Mouse (Mus musculus): Measurements from ENCODE around the gene C330007P06Rik. TPM values are rescaled to one million over a fixed set of nuclear protein-coding genes. Genes with fewer than 3 reads are reported as not detected.

The C330007P06Rik gene
- polyA plus RNA-seq, 1 experiment from 2014 or later, result 26.5 TPM

- H3K27ac ChIP-seq, result peak overlapping the region; percentile 67; the same call in 1 of the 2 replicates
- no peaks in the 10 kb centered on the region for H3K9me3 ChIP-seq
- no peak for DNase-seq (ENCODE audit: low spot score)
- H3K27me3 ChIP-seq (ENCODE audit: insufficient read depth, poor library complexity, severe bottlenecking), result no peaks in the 10 kb centered on the region
- no peaks in the 10 kb centered on the region for H3K4me1 ChIP-seq
- H3K36me3 ChIP-seq, result no peaks in the 10 kb centered on the region
- peak overlapping the region; percentile 60 for H3K4me3 ChIP-seq
- 52% methylated on average over 8 of the region's 8 CpGs for WGBS
Observed at GRCm38 (mm10) chrX:36864609-36865328, 9.1 kb downstream of the C330007P06Rik start.

GRCm38 (mm10) chrX:36863766-36864608 is 9.9 kb downstream of the C330007P06Rik start:
- peak; percentile 88 for DNase-seq (ENCODE audit: low spot score)
- peak overlapping the region; percentile 67 for H3K27ac ChIP-seq
- peak overlapping the region; percentile 60 for H3K4me3 ChIP-seq
- H3K4me1 ChIP-seq, result no peaks in the 10 kb centered on the region
- H3K9me3 ChIP-seq, result no peaks in the 10 kb centered on the region
- H3K36me3 ChIP-seq, result no peaks in the 10 kb centered on the region
- WGBS, result 16% methylated on average over 43 of the region's 44 CpGs
- H3K27me3 ChIP-seq (ENCODE audit: insufficient read depth, poor library complexity, severe bottlenecking), result no peaks in the 10 kb centered on the region

- H3K9me3 ChIP-seq, result no peaks in the 10 kb centered on the region
Observed at GRCm38 (mm10) chrX:36852631-36853030, 21.3 kb downstream of the C330007P06Rik start.

GRCm38 (mm10) chrX:36847152-36847551 is 26.8 kb downstream of the C330007P06Rik start:
- Histone ChIP-seq H3K27me3 (ENCODE audit: insufficient read depth, poor library complexity, severe bottlenecking) (no peaks in the 10 kb centered on the region), H3K36me3 (0 out of 2 replicates have a peak, but pooled peaks cover 3% of the 10 kb centered on the region), H3K4me1 (no peaks in the 10 kb centered on the region), H3K9me3 (no peaks in the 10 kb centered on the region), H3K27ac (no peak overlapping the region), H3K4me3 (no peak overlapping the region)
- no peak for DNase-seq (ENCODE audit: low spot score)
- 71% methylated on average over 1 of the region's 1 CpGs for WGBS

More at GRCm38 (mm10) chrX:36852631-36853030, 21.3 kb downstream of the C330007P06Rik start:
- H3K4me1 ChIP-seq, result no peaks in the 10 kb centered on the region
- H3K27ac ChIP-seq, result no peak overlapping the region
- no peak for DNase-seq (ENCODE audit: low spot score)
- H3K36me3 ChIP-seq, result peaks cover 6% of the 10 kb centered on the region; the same call in 1 of the 2 replicates
- 83% methylated on average over 8 of the region's 8 CpGs for WGBS
- no peaks in the 10 kb centered on the region for H3K27me3 ChIP-seq (ENCODE audit: insufficient read depth, poor library complexity, severe bottlenecking)
- H3K4me3 ChIP-seq, result no peak overlapping the region

- no peak overlapping the region for H3K27ac ChIP-seq
- 65% methylated on average over 4 of the region's 4 CpGs for WGBS
Observed at GRCm38 (mm10) chrX:36843346-36843990, 30.4 kb downstream of the C330007P06Rik start.

GRCm38 (mm10) chrX:36841698-36842097 is 32.2 kb downstream of the C330007P06Rik start:
- no peaks in the 10 kb centered on the region for H3K27me3 ChIP-seq (ENCODE audit: insufficient read depth, poor library complexity, severe bottlenecking)
- no peak for DNase-seq (ENCODE audit: low spot score)
- 82% methylated on average over 6 of the region's 6 CpGs for WGBS
- no peaks in the 10 kb centered on the region for H3K9me3 ChIP-seq
- H3K4me1 ChIP-seq, result no peaks in the 10 kb centered on the region
- H3K36me3 ChIP-seq, result no peaks in the 10 kb centered on the region
- no peak overlapping the region for H3K27ac ChIP-seq
- no peak overlapping the region for H3K4me3 ChIP-seq

More at GRCm38 (mm10) chrX:36843346-36843990, 30.4 kb downstream of the C330007P06Rik start:
- H3K4me3 ChIP-seq, result no peak overlapping the region
- H3K36me3 ChIP-seq, result 0 out of 2 replicates have a peak, but pooled peaks cover 2% of the 10 kb centered on the region
- no peaks in the 10 kb centered on the region for H3K27me3 ChIP-seq (ENCODE audit: insufficient read depth, poor library complexity, severe bottlenecking)
- no peaks in the 10 kb centered on the region for H3K9me3 ChIP-seq
- no peak for DNase-seq (ENCODE audit: low spot score)
- H3K4me1 ChIP-seq, result no peaks in the 10 kb centered on the region

- Histone ChIP-seq H3K36me3 (no peaks in the 10 kb centered on the region), H3K4me3 (no peak overlapping the region), H3K27ac (no peak overlapping the region), H3K27me3 (ENCODE audit: insufficient read depth, poor library complexity, severe bottlenecking) (no peaks in the 10 kb centered on the region), H3K4me1 (no peaks in the 10 kb centered on the region), H3K9me3 (no peaks in the 10 kb centered on the region)
- WGBS, result 80% methylated on average over 7 of the region's 7 CpGs
- no peak for DNase-seq (ENCODE audit: low spot score)
Observed at GRCm38 (mm10) chrX:36839391-36839790, 34.5 kb downstream of the C330007P06Rik start.

GRCm38 (mm10) chrX:36837069-36837676 is 36.7 kb downstream of the C330007P06Rik start:
- no peak for DNase-seq (ENCODE audit: low spot score)
- no peaks in the 10 kb centered on the region for H3K36me3 ChIP-seq
- 60% methylated on average over 6 of the region's 6 CpGs for WGBS
- H3K9me3 ChIP-seq, result no peaks in the 10 kb centered on the region
- no peaks in the 10 kb centered on the region for H3K4me1 ChIP-seq
- no peak overlapping the region for H3K27ac ChIP-seq
- H3K27me3 ChIP-seq (ENCODE audit: insufficient read depth, poor library complexity, severe bottlenecking), result no peaks in the 10 kb centered on the region
- no peak overlapping the region for H3K4me3 ChIP-seq

- Histone ChIP-seq H3K36me3 (no peaks in the 10 kb centered on the region), H3K4me1 (no peaks in the 10 kb centered on the region; the same call in 1 of the 2 replicates), H3K27me3 (ENCODE audit: insufficient read depth, poor library complexity, severe bottlenecking) (no peaks in the 10 kb centered on the region), H3K27ac (0 out of 2 replicates have a peak overlapping the region, but pooled peaks have one; percentile 47), H3K9me3 (no peaks in the 10 kb centered on the region), H3K4me3 (peak overlapping the region; percentile 40; the same call in 1 of the 2 replicates)
- no peak for DNase-seq (ENCODE audit: low spot score)
- 26% methylated on average over 19 of the region's 19 CpGs for WGBS
Observed at GRCm38 (mm10) chrX:36833397-36834084, 40.4 kb downstream of the C330007P06Rik start.

- Histone ChIP-seq H3K27ac (no peak overlapping the region), H3K36me3 (no peaks in the 10 kb centered on the region), H3K27me3 (ENCODE audit: insufficient read depth, poor library complexity, severe bottlenecking) (no peaks in the 10 kb centered on the region), H3K4me3 (no peak overlapping the region), H3K4me1 (no peaks in the 10 kb centered on the region; the same call in 1 of the 2 replicates), H3K9me3 (no peaks in the 10 kb centered on the region)
- no peak for DNase-seq (ENCODE audit: low spot score)
- 37% methylated on average over 4 of the region's 4 CpGs for WGBS
Observed at GRCm38 (mm10) chrX:36831632-36832031, 42.3 kb downstream of the C330007P06Rik start.

- no peak overlapping the region for H3K4me3 ChIP-seq
- H3K9me3 ChIP-seq, result no peaks in the 10 kb centered on the region
- WGBS, result 36% methylated on average over 5 of the region's 5 CpGs
- H3K4me1 ChIP-seq, result no peaks in the 10 kb centered on the region; the same call in 1 of the 2 replicates
- DNase-seq (ENCODE audit: low spot score), result no peak
- H3K36me3 ChIP-seq, result no peaks in the 10 kb centered on the region
- H3K27me3 ChIP-seq (ENCODE audit: insufficient read depth, poor library complexity, severe bottlenecking), result no peaks in the 10 kb centered on the region
- H3K27ac ChIP-seq, result no peak overlapping the region
Observed at GRCm38 (mm10) chrX:36830271-36830670, 43.6 kb downstream of the C330007P06Rik start.

GRCm38 (mm10) chrX:36826873-36827272 is 47.0 kb downstream of the C330007P06Rik start:
- Histone ChIP-seq H3K27me3 (ENCODE audit: insufficient read depth, poor library complexity, severe bottlenecking) (no peaks in the 10 kb centered on the region), H3K4me1 (no peaks in the 10 kb centered on the region; the same call in 1 of the 2 replicates), H3K4me3 (no peak overlapping the region), H3K9me3 (no peaks in the 10 kb centered on the region), H3K36me3 (no peaks in the 10 kb centered on the region), H3K27ac (no peak overlapping the region)
- DNase-seq (ENCODE audit: low spot score), result no peak
- 83% methylated on average over 2 of the region's 5 CpGs for WGBS
